8 mouse cellular contexts compared by ENCODE assay signal in the genomic region with DNA sequence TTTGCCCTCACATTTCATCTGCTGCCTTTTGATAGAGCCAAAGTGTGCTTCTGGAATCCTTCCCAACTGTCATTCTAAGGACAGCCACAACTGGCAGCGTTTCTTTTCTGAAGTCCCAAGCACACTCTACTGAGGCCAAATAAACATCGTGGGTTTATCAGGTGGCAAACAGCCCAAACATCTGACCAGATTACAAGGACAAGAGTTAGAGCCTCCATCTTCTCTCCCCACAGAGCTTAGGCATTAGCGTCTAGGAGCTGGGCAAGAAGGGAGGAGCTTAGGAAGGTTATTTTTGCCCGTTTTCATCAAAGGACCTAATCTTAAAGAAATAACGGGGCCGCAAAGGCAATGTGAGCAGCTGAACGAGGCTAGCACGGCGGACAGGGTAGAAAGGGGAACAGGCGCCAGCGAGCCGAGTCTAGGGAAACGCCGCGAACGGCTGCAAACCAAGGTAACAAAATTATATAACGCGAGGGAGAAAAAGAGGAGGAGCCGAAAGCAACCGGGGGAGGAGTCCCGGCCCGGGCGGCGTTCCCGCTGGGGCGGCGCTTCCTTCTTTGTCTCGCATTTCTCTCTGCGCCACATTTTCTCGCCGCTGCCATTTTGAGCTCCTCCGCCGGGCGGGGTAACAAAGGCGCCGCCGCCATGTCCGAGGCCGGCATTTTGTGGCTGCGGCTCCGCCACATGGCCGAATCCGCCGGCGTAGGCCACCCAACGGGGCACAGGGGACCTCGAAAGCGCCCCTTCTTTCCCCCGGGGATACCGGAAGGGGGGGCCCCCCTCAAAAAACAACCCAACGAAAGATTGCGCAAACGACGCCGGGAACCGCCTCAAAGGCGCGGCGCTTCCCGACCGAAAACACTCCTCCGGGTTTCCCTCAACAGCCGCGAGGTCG. TPM values are rescaled to one million over a fixed set of nuclear protein-coding genes. Genes with fewer than 3 reads are reported as not detected.
DNase-seq lines count a peak whose midpoint lies in the region; ATAC-seq and TF ChIP-seq lines count a peak whose summit lies in the region.

No protein-coding gene starts in this region.

- dilution Hi-C loops in CH12.LX (cut with MboI; ENCODE audit: extremely low pct_ligation_motif_present, extremely low pct_unique_long_range_greater_than_20kb, low sequenced_read_pairs): no loop called here

- ATAC-seq in forebrain, embryonic 12.5 days (ENCODE audit: low FRiP score): no peak; the same call in 1 of the 2 replicates
- ATAC-seq in heart, postnatal 0 days (ENCODE audit: insufficient read depth, low read depth): peak; percentile 49
- peak; percentile 25 for ATAC-seq in liver, embryonic 16.5 days (ENCODE audit: low read depth)
- ATAC-seq in neural tube, embryonic 12.5 days (ENCODE audit: low FRiP score, low read depth): 0 out of 2 replicates have a peak, but pooled peaks have one; percentile 5
- ATAC-seq in stomach, postnatal 0 days (ENCODE audit: low FRiP score, low TSS enrichment): peak; percentile 58

- in situ Hi-C loops in CH12.LX (cut with MboI; ENCODE audit: low pct_ligation_motif_present, low pct_unique_long_range_greater_than_20kb, low sequenced_read_pairs): no loop called here

- DNase-seq in CH12.LX (ENCODE audit: extremely low read depth): peak; percentile 92
- DNase-seq in c-Kit-positive CD71-negative TER-119-negative erythroid progenitor cells, embryonic 14.5 days (ENCODE audit: low read depth): peak; percentile 70
- DNase-seq in heart, postnatal 0 days (ENCODE audit: low spot score): peak; percentile 93
- DNase-seq in kidney, postnatal 4 days: peak; percentile 93 to 95
- DNase-seq in stomach, postnatal 0 days (ENCODE audit: low spot score): peak; percentile 94

- no peak for TF ChIP-seq CTCF in CH12.LX (conservative IDR thresholded peaks at IDR 0.05 in 1 of 2, IDR thresholded peaks at IDR 0.05 in 1 of 2; ENCODE audit: low read depth in 2 of 2, low read length in 2 of 2)
- no peak for TF ChIP-seq CTCF in heart, postnatal 0 days (IDR thresholded peaks at IDR 0.05; ENCODE audit: low read depth)
- TF ChIP-seq CTCF in stomach, postnatal 0 days (IDR thresholded peaks at IDR 0.05; ENCODE audit: low read depth): no peak

- H3K27me3 ChIP-seq in CH12.LX (replicated peaks): no peaks in the 10 kb centered on the region
- no peaks in the 10 kb centered on the region for H3K27me3 ChIP-seq in forebrain, embryonic 12.5 days
- H3K27me3 ChIP-seq in heart, postnatal 0 days (ENCODE audit: control insufficient read depth, insufficient read depth, low read length): no peaks in the 10 kb centered on the region
- H3K27me3 ChIP-seq in liver, embryonic 16.5 days (ENCODE audit: control insufficient read depth, insufficient read depth, low read depth, low read length): no peaks in the 10 kb centered on the region
- no peaks in the 10 kb centered on the region for H3K27me3 ChIP-seq in neural tube, embryonic 12.5 days (replicated peaks)
- H3K27me3 ChIP-seq in stomach, postnatal 0 days (ENCODE audit: control insufficient read depth, insufficient read depth, low read length): no peaks in the 10 kb centered on the region

- H3K9me3 ChIP-seq in CH12.LX (replicated peaks; ENCODE audit: low read length): no peaks in the 10 kb centered on the region
- no peaks in the 10 kb centered on the region for H3K9me3 ChIP-seq in forebrain, embryonic 12.5 days
- no peaks in the 10 kb centered on the region for H3K9me3 ChIP-seq in heart, postnatal 0 days (replicated peaks; ENCODE audit: control insufficient read depth, low read length)
- no peaks in the 10 kb centered on the region for H3K9me3 ChIP-seq in liver, embryonic 16.5 days (replicated peaks; ENCODE audit: control insufficient read depth, low read length)
- H3K9me3 ChIP-seq in neural tube, embryonic 12.5 days: no peaks in the 10 kb centered on the region
- no peaks in the 10 kb centered on the region for H3K9me3 ChIP-seq in stomach, postnatal 0 days (ENCODE audit: control insufficient read depth, low read length)

- H3K79me2 ChIP-seq in CH12.LX (replicated peaks; ENCODE audit: control insufficient read depth, extremely low read depth, insufficient read depth, poor library complexity, severe bottlenecking): peaks cover 65% of the 10 kb centered on the region

- H3K4me3 ChIP-seq in CH12.LX (replicated peaks in 1 of 3; ENCODE audit: low read depth in 2 of 3, low read length in 2 of 3, poor library complexity in 1 of 3): peak overlapping the region; percentile 80 to 97 (median 80)
- H3K4me3 ChIP-seq in forebrain, embryonic 12.5 days (replicated peaks): peak overlapping the region; percentile 93
- peak overlapping the region; percentile 95 for H3K4me3 ChIP-seq in heart, postnatal 0 days (ENCODE audit: low read depth, low read length)
- H3K4me3 ChIP-seq in liver, embryonic 16.5 days (ENCODE audit: low read depth, low read length): peak overlapping the region; percentile 97
- H3K4me3 ChIP-seq in neural tube, embryonic 12.5 days: peak overlapping the region; percentile 91
- H3K4me3 ChIP-seq in stomach, postnatal 0 days (ENCODE audit: low read depth, low read length): peak overlapping the region; percentile 93

- peak; percentile 61 for TF ChIP-seq POLR2A in CH12.LX (IDR thresholded peaks at IDR 0.05; ENCODE audit: low read depth, low read length)

- H3K4me1 ChIP-seq in CH12.LX (ENCODE audit: control insufficient read depth in 1 of 2, insufficient read depth in 2 of 2): peaks cover 0 to 61% of the 10 kb centered on the region in 2 experiments; a peak in 2 of 4 replicates
- H3K4me1 ChIP-seq in forebrain, embryonic 12.5 days: peaks cover 29% of the 10 kb centered on the region
- peaks cover 20% of the 10 kb centered on the region for H3K4me1 ChIP-seq in heart, postnatal 0 days (ENCODE audit: control insufficient read depth, insufficient read depth)
- peaks cover 14% of the 10 kb centered on the region for H3K4me1 ChIP-seq in liver, embryonic 16.5 days (ENCODE audit: control insufficient read depth, low read depth, low read length)
- peaks cover 13% of the 10 kb centered on the region for H3K4me1 ChIP-seq in neural tube, embryonic 12.5 days
- H3K4me1 ChIP-seq in stomach, postnatal 0 days (replicated peaks; ENCODE audit: control insufficient read depth, insufficient read depth): no peaks in the 10 kb centered on the region

- TF ChIP-seq RAD21 in CH12.LX (IDR thresholded peaks at IDR 0.05; ENCODE audit: low read depth, low read length): no peak

- H3K36me3 ChIP-seq in CH12.LX (replicated peaks in 1 of 2; ENCODE audit: control insufficient read depth in 1 of 2, insufficient read depth in 1 of 2, low read length in 1 of 2): peaks cover 44 to 61% of the 10 kb centered on the region in 2 experiments
- peaks cover 47% of the 10 kb centered on the region for H3K36me3 ChIP-seq in forebrain, embryonic 12.5 days (replicated peaks)
- peaks cover 41% of the 10 kb centered on the region for H3K36me3 ChIP-seq in heart, postnatal 0 days (replicated peaks; ENCODE audit: control insufficient read depth, insufficient read depth, low read length)
- peaks cover 48% of the 10 kb centered on the region for H3K36me3 ChIP-seq in liver, embryonic 16.5 days (ENCODE audit: control insufficient read depth, insufficient read depth)
- peaks cover 42% of the 10 kb centered on the region for H3K36me3 ChIP-seq in neural tube, embryonic 12.5 days
- peaks cover 24% of the 10 kb centered on the region for H3K36me3 ChIP-seq in stomach, postnatal 0 days (ENCODE audit: control insufficient read depth, insufficient read depth, low read length)

- H3K9ac ChIP-seq in CH12.LX (ENCODE audit: insufficient read depth, low read depth): peak overlapping the region; percentile 100
- peak overlapping the region; percentile 97 for H3K9ac ChIP-seq in forebrain, embryonic 12.5 days
- H3K9ac ChIP-seq in heart, postnatal 0 days (replicated peaks; ENCODE audit: low read depth, low read length): peak overlapping the region; percentile 97
- H3K9ac ChIP-seq in liver, embryonic 16.5 days (ENCODE audit: low read depth, low read length): peak overlapping the region; percentile 98
- H3K9ac ChIP-seq in neural tube, embryonic 12.5 days: peak overlapping the region; percentile 99
- peak overlapping the region; percentile 100 for H3K9ac ChIP-seq in stomach, postnatal 0 days (ENCODE audit: low read length)

- H3K4me2 ChIP-seq in CH12.LX (ENCODE audit: insufficient read depth, low read depth, poor library complexity, severe bottlenecking): peak overlapping the region; percentile 40
- peak overlapping the region; percentile 73 for H3K4me2 ChIP-seq in forebrain, embryonic 12.5 days
- peak overlapping the region; percentile 64 for H3K4me2 ChIP-seq in heart, postnatal 0 days (ENCODE audit: low read depth, low read length)
- H3K4me2 ChIP-seq in liver, embryonic 16.5 days (ENCODE audit: low read depth, low read length): peak overlapping the region; percentile 75
- H3K4me2 ChIP-seq in neural tube, embryonic 12.5 days (replicated peaks): peak overlapping the region; percentile 84
- peak overlapping the region; percentile 58 for H3K4me2 ChIP-seq in stomach, postnatal 0 days (replicated peaks; ENCODE audit: low read depth)

- TF ChIP-seq EP300 in CH12.LX (IDR thresholded peaks at IDR 0.05; ENCODE audit: low read length): no peak
- peak; percentile 71 for TF ChIP-seq EP300 in heart, postnatal 0 days (IDR thresholded peaks at IDR 0.05; ENCODE audit: low read depth)
- TF ChIP-seq EP300 in stomach, postnatal 0 days (optimal IDR thresholded peaks at IDR 0.05): no peak

- peak overlapping the region; percentile 87 for H3K27ac ChIP-seq in CH12.LX (ENCODE audit: insufficient read depth, low read depth)
- peak overlapping the region; percentile 98 for H3K27ac ChIP-seq in forebrain, embryonic 12.5 days
- H3K27ac ChIP-seq in heart, postnatal 0 days (ENCODE audit: low read depth): peak overlapping the region; percentile 99
- peak overlapping the region; percentile 99 for H3K27ac ChIP-seq in liver, embryonic 16.5 days (ENCODE audit: low read length)
- H3K27ac ChIP-seq in neural tube, embryonic 12.5 days: peak overlapping the region; percentile 97
- H3K27ac ChIP-seq in stomach, postnatal 0 days (replicated peaks): peak overlapping the region; percentile 100

- under 1% methylated on average over 62 of the region's 65 CpGs for WGBS in forebrain, embryonic 12.5 days
- under 1% methylated on average over 64 of the region's 65 CpGs for whole genome bisulfite sequencing in heart, postnatal 0 days
- under 1% methylated on average over 64 of the region's 65 CpGs for WGBS in liver, embryonic 16.5 days (ENCODE audit: insufficient replicate concordance)
- WGBS in neural tube, embryonic 12.5 days: under 1% methylated on average over 65 of the region's 65 CpGs
- WGBS in stomach, postnatal 0 days: under 1% methylated on average over 61 of the region's 65 CpGs

RNA-seq across cellular contexts. Expression of a gene that starts 1.6 kb away (rescaled TPM):
- total RNA-seq in CH12.LX (2012; rRNA removed) (269 and 351 TPM in 2 replicates), CH12.LX (2014; rRNA removed) (505 and 574 TPM in 2 replicates)
- 1,169 and 1,328 TPM in 2 replicates for polyA plus RNA-seq in CH12.LX (2012; ENCODE audit: insufficient read length, low read depth)
- 507 and 536 TPM in 2 replicates for polyA plus RNA-seq in forebrain, embryonic 12.5 days (2016; fragmentation: Nextera tagmentation; extraction: Ambion mirVana)
- 267 and 282 TPM in 2 replicates for total RNA-seq in heart, postnatal 0 days (2014; rRNA removed; ENCODE audit: low replicate concordance)
- polyA plus RNA-seq in heart, postnatal 0 days (2015; fragmentation: Nextera tagmentation; extraction: Ambion mirVana): 165 and 173 TPM in 2 replicates
- polyA plus RNA-seq in liver, embryonic 16.5 days (2015; fragmentation: Nextera tagmentation; extraction: Ambion mirVana): 118 and 124 TPM in 2 replicates
- 437 and 465 TPM in 2 replicates for polyA plus RNA-seq in neural tube, embryonic 12.5 days (2016; fragmentation: Nextera tagmentation; extraction: Ambion mirVana)
- polyA plus RNA-seq in stomach, postnatal 0 days (2015; fragmentation: Nextera tagmentation; extraction: Ambion mirVana): 175 and 178 TPM in 2 replicates

RNA-seq across cellular contexts. Expression of a gene that starts 1.7 kb away (rescaled TPM):
- 17.2 and 17.5 TPM in 2 replicates for total RNA-seq in CH12.LX (2012; rRNA removed)
- total RNA-seq in CH12.LX (2014; rRNA removed): 21.7 and 24.4 TPM in 2 replicates
- polyA plus RNA-seq in CH12.LX (2012; ENCODE audit: insufficient read length, low read depth): 19.3 and 25.3 TPM in 2 replicates
- 25.4 and 27.0 TPM in 2 replicates for polyA plus RNA-seq in forebrain, embryonic 12.5 days (2016; fragmentation: Nextera tagmentation; extraction: Ambion mirVana)
- total RNA-seq in heart, postnatal 0 days (2014; rRNA removed; ENCODE audit: low replicate concordance): 3.6 and 4.8 TPM in 2 replicates
- polyA plus RNA-seq in heart, postnatal 0 days (2015; fragmentation: Nextera tagmentation; extraction: Ambion mirVana): 8.2 and 9.2 TPM in 2 replicates
- polyA plus RNA-seq in liver, embryonic 16.5 days (2015; fragmentation: Nextera tagmentation; extraction: Ambion mirVana): 8.6 and 10.0 TPM in 2 replicates
- polyA plus RNA-seq in neural tube, embryonic 12.5 days (2016; fragmentation: Nextera tagmentation; extraction: Ambion mirVana): 21.5 and 25.2 TPM in 2 replicates
- polyA plus RNA-seq in stomach, postnatal 0 days (2015; fragmentation: Nextera tagmentation; extraction: Ambion mirVana): 4.9 and 5.7 TPM in 2 replicates

RNA-seq across cellular contexts. Expression of a gene that starts 8.0 kb away (rescaled TPM):
- total RNA-seq in CH12.LX (2012; rRNA removed): 12.5 and 13.3 TPM in 2 replicates
- total RNA-seq in CH12.LX (2014; rRNA removed): 12.3 and 15.3 TPM in 2 replicates
- polyA plus RNA-seq in CH12.LX (2012; ENCODE audit: insufficient read length, low read depth): 11.5 and 12.1 TPM in 2 replicates
- polyA plus RNA-seq in forebrain, embryonic 12.5 days (2016; fragmentation: Nextera tagmentation; extraction: Ambion mirVana): 10.3 and 10.4 TPM in 2 replicates
- 1.1 and 6.3 TPM in 2 replicates for total RNA-seq in heart, postnatal 0 days (2014; rRNA removed; ENCODE audit: low replicate concordance)
- polyA plus RNA-seq in heart, postnatal 0 days (2015; fragmentation: Nextera tagmentation; extraction: Ambion mirVana): 6.5 and 7.2 TPM in 2 replicates
- 4.0 and 4.5 TPM in 2 replicates for polyA plus RNA-seq in liver, embryonic 16.5 days (2015; fragmentation: Nextera tagmentation; extraction: Ambion mirVana)
- 9.3 and 10.8 TPM in 2 replicates for polyA plus RNA-seq in neural tube, embryonic 12.5 days (2016; fragmentation: Nextera tagmentation; extraction: Ambion mirVana)
- polyA plus RNA-seq in stomach, postnatal 0 days (2015; fragmentation: Nextera tagmentation; extraction: Ambion mirVana): 8.9 and 10.3 TPM in 2 replicates

RNA-seq across cellular contexts. Expression of a gene that starts 36.4 kb away (rescaled TPM):
- 22.0 and 28.1 TPM in 2 replicates for total RNA-seq in CH12.LX (2012; rRNA removed)
- total RNA-seq in CH12.LX (2014; rRNA removed): 41.2 and 50.1 TPM in 2 replicates
- 33.1 and 35.4 TPM in 2 replicates for polyA plus RNA-seq in CH12.LX (2012; ENCODE audit: insufficient read length, low read depth)
- polyA plus RNA-seq in forebrain, embryonic 12.5 days (2016; fragmentation: Nextera tagmentation; extraction: Ambion mirVana): 0.91 and 0.95 TPM in 2 replicates
- 0.15 TPM in 1 of 2 replicates, not detected in the other for total RNA-seq in heart, postnatal 0 days (2014; rRNA removed; ENCODE audit: low replicate concordance)
- polyA plus RNA-seq in heart, postnatal 0 days (2015; fragmentation: Nextera tagmentation; extraction: Ambion mirVana): 0.58 and 0.83 TPM in 2 replicates
- 2.0 and 2.7 TPM in 2 replicates for polyA plus RNA-seq in liver, embryonic 16.5 days (2015; fragmentation: Nextera tagmentation; extraction: Ambion mirVana)
- 0.89 and 1.4 TPM in 2 replicates for polyA plus RNA-seq in neural tube, embryonic 12.5 days (2016; fragmentation: Nextera tagmentation; extraction: Ambion mirVana)
- 2.2 and 2.8 TPM in 2 replicates for polyA plus RNA-seq in stomach, postnatal 0 days (2015; fragmentation: Nextera tagmentation; extraction: Ambion mirVana)

RNA-seq across cellular contexts. Expression of a gene that starts 37.0 kb away (rescaled TPM):
- total RNA-seq in CH12.LX (2012; rRNA removed) (19.2 and 22.3 TPM in 2 replicates), CH12.LX (2014; rRNA removed) (18.4 and 20.4 TPM in 2 replicates)
- 18.9 and 19.2 TPM in 2 replicates for polyA plus RNA-seq in CH12.LX (2012; ENCODE audit: insufficient read length, low read depth)
- polyA plus RNA-seq in forebrain, embryonic 12.5 days (2016; fragmentation: Nextera tagmentation; extraction: Ambion mirVana): 14.8 and 15.5 TPM in 2 replicates
- total RNA-seq in heart, postnatal 0 days (2014; rRNA removed; ENCODE audit: low replicate concordance): 126 and 153 TPM in 2 replicates
- 59.4 and 63.2 TPM in 2 replicates for polyA plus RNA-seq in heart, postnatal 0 days (2015; fragmentation: Nextera tagmentation; extraction: Ambion mirVana)
- polyA plus RNA-seq in liver, embryonic 16.5 days (2015; fragmentation: Nextera tagmentation; extraction: Ambion mirVana): 8.4 and 9.5 TPM in 2 replicates
- 22.5 and 25.5 TPM in 2 replicates for polyA plus RNA-seq in neural tube, embryonic 12.5 days (2016; fragmentation: Nextera tagmentation; extraction: Ambion mirVana)
- 20.2 and 20.4 TPM in 2 replicates for polyA plus RNA-seq in stomach, postnatal 0 days (2015; fragmentation: Nextera tagmentation; extraction: Ambion mirVana)
